Mouse (Mus musculus): ENCODE measurements around the gene Bzw2. TPM values are rescaled to one million over a fixed set of nuclear protein-coding genes. Genes with fewer than 3 reads are reported as not detected.

Gene Bzw2
- polyA plus RNA-seq, 1 experiment from 2014 or later = 221 TPM

- no peaks in the 10 kb centered on the region for H3K36me3 ChIP-seq
- no peak for ATAC-seq (replicated peaks; ENCODE audit: low FRiP score)
- no peaks in the 10 kb centered on the region for H3K27me3 ChIP-seq
- no peak overlapping the region for H3K9ac ChIP-seq
- no peaks in the 10 kb centered on the region for H3K9me3 ChIP-seq (replicated peaks)
- no peak overlapping the region for H3K27ac ChIP-seq
- no peak overlapping the region for H3K4me3 ChIP-seq (replicated peaks)
- 81% methylated on average over 1 of the region's 1 CpGs for WGBS
- no peak overlapping the region for H3K4me2 ChIP-seq
- H3K4me1 ChIP-seq = 0 out of 2 replicates have a peak, but pooled peaks cover 3% of the 10 kb centered on the region
Measured at GRCm38 (mm10) chr12:36050276-36050675, 107.6 kb downstream of the Bzw2 start.

GRCm38 (mm10) chr12:36047593-36047992, 110.3 kb downstream of the Bzw2 start:
- no peaks in the 10 kb centered on the region for H3K27me3 ChIP-seq
- 75% methylated on average over 2 of the region's 2 CpGs for WGBS
- no peaks in the 10 kb centered on the region for H3K9me3 ChIP-seq (replicated peaks)

GRCm38 (mm10) chr12:36046196-36046595, 111.7 kb downstream of the Bzw2 start:
- Histone ChIP-seq H3K4me1 (peaks cover 8% of the 10 kb centered on the region; the same call in 1 of the 2 replicates), H3K4me2 (no peak overlapping the region), H3K27ac (no peak overlapping the region), H3K27me3 (no peaks in the 10 kb centered on the region), H3K9me3 (replicated peaks) (no peaks in the 10 kb centered on the region), H3K36me3 (no peaks in the 10 kb centered on the region), H3K4me3 (replicated peaks) (no peak overlapping the region), H3K9ac (no peak overlapping the region)
- ATAC-seq (replicated peaks; ENCODE audit: low FRiP score) = no peak
- 35% methylated on average over 5 of the region's 5 CpGs for WGBS

More at GRCm38 (mm10) chr12:36047593-36047992, 110.3 kb downstream of the Bzw2 start:
- Histone ChIP-seq H3K27ac (no peak overlapping the region), H3K4me2 (no peak overlapping the region), H3K4me1 (0 out of 2 replicates have a peak, but pooled peaks cover 3% of the 10 kb centered on the region), H3K4me3 (replicated peaks) (no peak overlapping the region), H3K9ac (no peak overlapping the region), H3K36me3 (no peaks in the 10 kb centered on the region)
- ATAC-seq (replicated peaks; ENCODE audit: low FRiP score) = no peak

GRCm38 (mm10) chr12:36044691-36045090, 113.2 kb downstream of the Bzw2 start:
- H3K36me3 ChIP-seq = no peaks in the 10 kb centered on the region
- H3K4me1 ChIP-seq = peaks cover 17% of the 10 kb centered on the region; the same call in 1 of the 2 replicates
- no peak overlapping the region for H3K4me2 ChIP-seq
- ATAC-seq (replicated peaks; ENCODE audit: low FRiP score) = no peak
- no peaks in the 10 kb centered on the region for H3K9me3 ChIP-seq (replicated peaks)
- 77% methylated on average over 2 of the region's 2 CpGs for WGBS
- H3K9ac ChIP-seq = no peak overlapping the region
- no peak overlapping the region for H3K27ac ChIP-seq
- no peaks in the 10 kb centered on the region for H3K27me3 ChIP-seq
- H3K4me3 ChIP-seq (replicated peaks) = no peak overlapping the region

GRCm38 (mm10) chr12:36042348-36042778, 115.5 kb downstream of the Bzw2 start, which contains the start of gene Tspan13:
TSS of gene Tspan13 (minus strand) at chr12:36042500.
- H3K4me3 ChIP-seq (replicated peaks) = peak within 1 kb of the TSS; percentile 80
- H3K27ac ChIP-seq = peak within 1 kb of the TSS; percentile 61
- no peaks in the 10 kb centered on the region for H3K9me3 ChIP-seq (replicated peaks)
- no peaks in the 10 kb centered on the region for H3K36me3 ChIP-seq
- peaks cover 18% of the 10 kb centered on the region; the same call in 1 of the 2 replicates for H3K4me1 ChIP-seq
- peak; percentile 98 for ATAC-seq (replicated peaks; ENCODE audit: low FRiP score)
- peak within 1 kb of the TSS; percentile 97 for H3K4me2 ChIP-seq
- peak within 1 kb of the TSS; percentile 71 for H3K9ac ChIP-seq
- WGBS = under 1% methylated on average over 35 of the region's 35 CpGs
- H3K27me3 ChIP-seq = no peaks in the 10 kb centered on the region

Other genes with a start within 250 kb of the Bzw2 start
- not detected in 2 replicates for gene Agr3, start 232.5 kb downstream of the Bzw2 start, polyA plus RNA-seq (2015; fragmentation: Nextera tagmentation; extraction: Ambion mirVana)
- gene Agr2, start 165.2 kb downstream of the Bzw2 start, polyA plus RNA-seq (2015; fragmentation: Nextera tagmentation; extraction: Ambion mirVana) = 1.4 and 31.8 TPM in 2 replicates
- 104 and 110 TPM in 2 replicates for gene Tspan13, start 115.6 kb downstream of the Bzw2 start, polyA plus RNA-seq (2015; fragmentation: Nextera tagmentation; extraction: Ambion mirVana)
- gene Ankmy2, start 966 bp downstream of the Bzw2 start, polyA plus RNA-seq (2015; fragmentation: Nextera tagmentation; extraction: Ambion mirVana) = 36.3 and 36.9 TPM in 2 replicates
- gene Lrrc72, start 95.3 kb upstream of the Bzw2 start, polyA plus RNA-seq (2015; fragmentation: Nextera tagmentation; extraction: Ambion mirVana) = not detected in 2 replicates
- gene Sostdc1, start 156.1 kb upstream of the Bzw2 start, polyA plus RNA-seq (2015; fragmentation: Nextera tagmentation; extraction: Ambion mirVana) = 98.6 and 101 TPM in 2 replicates
- 15.2 and 16.8 TPM in 2 replicates for gene Ispd, start 223.4 kb upstream of the Bzw2 start, polyA plus RNA-seq (2015; fragmentation: Nextera tagmentation; extraction: Ambion mirVana)
- gene D630036H23Rik, start 224.1 kb upstream of the Bzw2 start, polyA plus RNA-seq (2015; fragmentation: Nextera tagmentation; extraction: Ambion mirVana) = 1.0 and 1.1 TPM in 2 replicates

Measured in kidney, embryonic 15.5 days (tissue).